Mouse (Mus musculus): ENCODE results near the gene Amigo2. TPM values are rescaled to one million over a fixed set of nuclear protein-coding genes. Genes with fewer than 3 reads are reported as not detected.

Gene Amigo2
- polyA plus RNA-seq, 1 experiment from 2014 or later = 1.7 TPM

GRCm38 (mm10) chr15:97280776-97281175, 33.7 kb upstream of the Amigo2 start:
- Histone ChIP-seq H3K9me3 (replicated peaks) (no peaks in the 10 kb centered on the region), H3K4me1 (peaks cover 3% of the 10 kb centered on the region; the same call in 1 of the 2 replicates), H3K9ac (no peak overlapping the region), H3K4me2 (no peak overlapping the region), H3K27me3 (replicated peaks) (no peaks in the 10 kb centered on the region), H3K27ac (no peak overlapping the region), H3K36me3 (no peaks in the 10 kb centered on the region), H3K4me3 (no peak overlapping the region)
- no peak for ATAC-seq
- 54% methylated on average over 9 of the region's 9 CpGs for WGBS (ENCODE audit: insufficient replicate concordance)

- H3K4me3 ChIP-seq = no peak overlapping the region
- ATAC-seq = no peak
- H3K4me2 ChIP-seq = no peak overlapping the region
- no peaks in the 10 kb centered on the region for H3K27me3 ChIP-seq (replicated peaks)
- H3K4me1 ChIP-seq = peaks cover 3% of the 10 kb centered on the region; the same call in 1 of the 2 replicates
- WGBS (ENCODE audit: insufficient replicate concordance) = 80% methylated on average over 8 of the region's 8 CpGs
- no peak overlapping the region for H3K9ac ChIP-seq
- no peak overlapping the region for H3K27ac ChIP-seq
- H3K9me3 ChIP-seq (replicated peaks) = no peaks in the 10 kb centered on the region
- no peaks in the 10 kb centered on the region for H3K36me3 ChIP-seq
These were observed 33.0 kb upstream of the Amigo2 start for GRCm38 (mm10) chr15:97280131-97280530.

- no peaks in the 10 kb centered on the region for H3K27me3 ChIP-seq (replicated peaks)
- H3K4me3 ChIP-seq = no peak overlapping the region
- H3K9me3 ChIP-seq (replicated peaks) = no peaks in the 10 kb centered on the region
- no peaks in the 10 kb centered on the region for H3K36me3 ChIP-seq
- ATAC-seq = no peak
- H3K27ac ChIP-seq = no peak overlapping the region
- 85% methylated on average over 9 of the region's 9 CpGs for WGBS (ENCODE audit: insufficient replicate concordance)
- H3K9ac ChIP-seq = no peak overlapping the region
- peaks cover 3% of the 10 kb centered on the region; the same call in 1 of the 2 replicates for H3K4me1 ChIP-seq
- H3K4me2 ChIP-seq = no peak overlapping the region
These were observed 31.4 kb upstream of the Amigo2 start for GRCm38 (mm10) chr15:97278340-97278948.

- Histone ChIP-seq H3K36me3 (no peaks in the 10 kb centered on the region), H3K9me3 (replicated peaks) (no peaks in the 10 kb centered on the region), H3K27me3 (replicated peaks) (no peaks in the 10 kb centered on the region), H3K4me1 (peaks cover 3% of the 10 kb centered on the region; the same call in 1 of the 2 replicates), H3K4me3 (no peak overlapping the region), H3K9ac (no peak overlapping the region), H3K27ac (no peak overlapping the region), H3K4me2 (no peak overlapping the region)
- 75% methylated on average over 10 of the region's 10 CpGs for WGBS (ENCODE audit: insufficient replicate concordance)
- ATAC-seq = no peak
These were observed 30.2 kb upstream of the Amigo2 start for GRCm38 (mm10) chr15:97277328-97277727.

- 74% methylated on average over 20 of the region's 20 CpGs for WGBS (ENCODE audit: insufficient replicate concordance)
- no peak for ATAC-seq
These were observed 29.6 kb upstream of the Amigo2 start for GRCm38 (mm10) chr15:97276660-97277153.

GRCm38 (mm10) chr15:97275626-97276395, 28.7 kb upstream of the Amigo2 start:
- WGBS (ENCODE audit: insufficient replicate concordance) = 81% methylated on average over 12 of the region's 12 CpGs
- Histone ChIP-seq H3K9ac (no peak overlapping the region), H3K4me2 (no peak overlapping the region)

More at GRCm38 (mm10) chr15:97276660-97277153, 29.6 kb upstream of the Amigo2 start:
- Histone ChIP-seq H3K9ac (no peak overlapping the region), H3K27me3 (replicated peaks) (no peaks in the 10 kb centered on the region), H3K27ac (no peak overlapping the region), H3K4me3 (no peak overlapping the region), H3K9me3 (replicated peaks) (no peaks in the 10 kb centered on the region), H3K4me2 (no peak overlapping the region), H3K36me3 (no peaks in the 10 kb centered on the region), H3K4me1 (peaks cover 3% of the 10 kb centered on the region; the same call in 1 of the 2 replicates)

GRCm38 (mm10) chr15:97272831-97273230, 25.7 kb upstream of the Amigo2 start:
- Histone ChIP-seq H3K9me3 (replicated peaks) (no peaks in the 10 kb centered on the region), H3K9ac (no peak overlapping the region), H3K4me3 (no peak overlapping the region), H3K36me3 (no peaks in the 10 kb centered on the region), H3K27me3 (replicated peaks) (no peaks in the 10 kb centered on the region), H3K4me2 (no peak overlapping the region), H3K27ac (no peak overlapping the region), H3K4me1 (no peaks in the 10 kb centered on the region)
- ATAC-seq = no peak
- 67% methylated on average over 3 of the region's 3 CpGs for WGBS (ENCODE audit: insufficient replicate concordance)

More at GRCm38 (mm10) chr15:97275626-97276395, 28.7 kb upstream of the Amigo2 start:
- no peak for ATAC-seq
- no peak overlapping the region for H3K4me3 ChIP-seq
- H3K27ac ChIP-seq = no peak overlapping the region
- no peaks in the 10 kb centered on the region for H3K27me3 ChIP-seq (replicated peaks)
- H3K4me1 ChIP-seq = peaks cover 1% of the 10 kb centered on the region; the same call in 1 of the 2 replicates
- H3K9me3 ChIP-seq (replicated peaks) = no peaks in the 10 kb centered on the region
- no peaks in the 10 kb centered on the region for H3K36me3 ChIP-seq

GRCm38 (mm10) chr15:97271985-97272697, 25.1 kb upstream of the Amigo2 start:
- 39% methylated on average over 7 of the region's 7 CpGs for WGBS (ENCODE audit: insufficient replicate concordance)
- Histone ChIP-seq H3K36me3 (no peaks in the 10 kb centered on the region), H3K9ac (no peak overlapping the region), H3K4me1 (no peaks in the 10 kb centered on the region), H3K27me3 (replicated peaks) (no peaks in the 10 kb centered on the region), H3K27ac (no peak overlapping the region), H3K4me2 (no peak overlapping the region), H3K4me3 (no peak overlapping the region), H3K9me3 (replicated peaks) (no peaks in the 10 kb centered on the region)
- 0 out of 2 replicates have a peak, but pooled peaks have one; percentile 15 for ATAC-seq

GRCm38 (mm10) chr15:97267094-97267695, 20.1 kb upstream of the Amigo2 start:
- Histone ChIP-seq H3K4me2 (no peak overlapping the region), H3K4me3 (no peak overlapping the region), H3K27ac (no peak overlapping the region), H3K9me3 (replicated peaks) (no peaks in the 10 kb centered on the region), H3K36me3 (no peaks in the 10 kb centered on the region), H3K4me1 (no peaks in the 10 kb centered on the region), H3K9ac (no peak overlapping the region), H3K27me3 (replicated peaks) (no peaks in the 10 kb centered on the region)
- 61% methylated on average over 8 of the region's 8 CpGs for WGBS (ENCODE audit: insufficient replicate concordance)
- ATAC-seq = no peak

GRCm38 (mm10) chr15:97266236-97266845, 19.3 kb upstream of the Amigo2 start:
- no peak overlapping the region for H3K9ac ChIP-seq
- H3K36me3 ChIP-seq = no peaks in the 10 kb centered on the region
- H3K4me1 ChIP-seq = no peaks in the 10 kb centered on the region
- H3K27ac ChIP-seq = no peak overlapping the region
- no peak overlapping the region for H3K4me3 ChIP-seq
- no peak for ATAC-seq
- 63% methylated on average over 14 of the region's 14 CpGs for WGBS (ENCODE audit: insufficient replicate concordance)
- no peaks in the 10 kb centered on the region for H3K27me3 ChIP-seq (replicated peaks)
- no peaks in the 10 kb centered on the region for H3K9me3 ChIP-seq (replicated peaks)
- no peak overlapping the region for H3K4me2 ChIP-seq

GRCm38 (mm10) chr15:97262251-97262650, 15.2 kb upstream of the Amigo2 start:
- H3K9ac ChIP-seq = no peak overlapping the region
- no peaks in the 10 kb centered on the region for H3K4me1 ChIP-seq
- ATAC-seq = no peak
- H3K27me3 ChIP-seq (replicated peaks) = no peaks in the 10 kb centered on the region
- H3K9me3 ChIP-seq (replicated peaks) = no peaks in the 10 kb centered on the region
- WGBS (ENCODE audit: insufficient replicate concordance) = 68% methylated on average over 9 of the region's 9 CpGs
- no peak overlapping the region for H3K4me2 ChIP-seq
- no peak overlapping the region for H3K27ac ChIP-seq
- no peaks in the 10 kb centered on the region for H3K36me3 ChIP-seq
- H3K4me3 ChIP-seq = no peak overlapping the region

All from liver, embryonic 12.5 days (tissue).